Mouse (Mus musculus) ES-Bruce4 (cell line): Measurements from ENCODE around the gene Olfr709-ps1. TPM values are rescaled to one million over a fixed set of nuclear protein-coding genes. Genes with fewer than 3 reads are reported as not detected.
"Not testable (repeated sequence)": the region's sequence is repeated elsewhere in the genome, so short reads cannot be mapped to it uniquely, and the experiment has no call there.

ENCODE experiments used
- H3K27ac ChIP-seq: 2 replicates; pipeline ENCODE4 v1.5.1; 2012; ENCODE audit warnings: low read length, inconsistent platforms; ENCODE audit not compliant: insufficient read depth
- H3K27me3 ChIP-seq: 2 replicates; pipeline ENCODE4 v1.6.1; 2012; ENCODE audit warnings: mild to moderate bottlenecking, low read length, inconsistent platforms; ENCODE audit not compliant: control insufficient read depth, poor library complexity, insufficient read depth, severe bottlenecking
- H3K36me3 ChIP-seq: 2 replicates; pipeline ENCODE4 v1.6.1; 2012; ENCODE audit warnings: inconsistent platforms, mild to moderate bottlenecking, low read length, moderate library complexity; ENCODE audit not compliant: control insufficient read depth, poor library complexity, insufficient read depth, severe bottlenecking
- H3K4me1 ChIP-seq: one replicate; pipeline ENCODE4 v1.8.1; 2011; ENCODE audit warnings: low read length; ENCODE audit not compliant: control insufficient read depth, insufficient read depth
- H3K4me3 ChIP-seq: 2 replicates; pipeline ENCODE4 v1.5.1; 2011; ENCODE audit warnings: low read depth, mild to moderate bottlenecking, low read length
- H3K9ac ChIP-seq: 2 replicates; pipeline ENCODE4 v1.6.1; 2012; ENCODE audit warnings: low read depth, mild to moderate bottlenecking, inconsistent platforms; ENCODE audit not compliant: poor library complexity, severe bottlenecking
- H3K9me3 ChIP-seq: replicated peaks from 2 replicates; pipeline ENCODE4 v1.6.1; 2012; ENCODE audit warnings: mild to moderate bottlenecking, low read length, inconsistent platforms; ENCODE audit not compliant: control insufficient read depth, poor library complexity, insufficient read depth, severe bottlenecking
- CTCF ChIP-seq: IDR thresholded peaks from one replicate; pipeline ENCODE4 v1.8.1; 2011; ENCODE audit warnings: low read depth, low read length
- EP300 ChIP-seq: IDR thresholded peaks from 2 replicates; pipeline ENCODE4 v1.6.1; 2011; ENCODE audit warnings: low read depth, low read length; ENCODE audit not compliant: insufficient read depth
- POLR2A ChIP-seq: IDR thresholded peaks from one replicate; pipeline ENCODE4 v1.8.1; 2011; ENCODE audit warnings: low read length; ENCODE audit not compliant: insufficient read depth
- polyA plus RNA-seq: library from polyadenylated mRNA; stranded (reverse); fragments of >200 nt; gene quantifications from 2 replicates; pipeline ENCODE4 v1.2.4, GENCODE M21; 2011; ENCODE audit warnings: low read depth; ENCODE audit not compliant: missing spikeins, insufficient read depth, insufficient read length

The Olfr709-ps1 gene
- polyA plus RNA-seq, 1 experiment = not detected

DNA sequence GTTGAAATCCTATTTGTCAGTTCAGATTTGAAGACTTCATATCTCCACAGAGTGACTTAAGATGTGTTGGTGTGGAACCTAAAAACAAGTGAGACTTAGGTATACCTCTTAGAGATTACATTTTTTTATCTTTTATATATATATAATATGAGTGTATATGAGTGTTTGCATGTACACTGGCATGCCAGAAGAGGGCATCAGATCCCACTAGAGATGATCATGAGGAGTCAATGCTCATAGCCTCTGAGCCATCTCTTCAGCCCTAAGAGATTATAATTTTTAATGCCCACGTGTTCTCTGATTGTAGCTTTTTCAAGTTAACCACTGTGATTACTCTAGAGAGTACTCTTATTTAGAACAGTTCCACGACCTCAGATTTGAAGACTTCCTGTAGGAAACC, 24.3 kb downstream of the Olfr709-ps1 start, which contains the start of gene Olfr1532-ps1:
Gene Olfr1532-ps1, plus strand, starts transcription at position 326 of the 400 bp plus-strand sequence.
- H3K4me1 ChIP-seq = no peaks in the 10 kb centered on the region
- H3K27ac ChIP-seq = no peak within 1 kb of the TSS
- H3K9ac ChIP-seq = no peak within 1 kb of the TSS
- H3K9me3 ChIP-seq = no peaks in the 10 kb centered on the region
- no peaks in the 10 kb centered on the region for H3K27me3 ChIP-seq
- H3K36me3 ChIP-seq = no peaks in the 10 kb centered on the region
- TF ChIP-seq CTCF (no peak), EP300 (no peak), POLR2A (no peak)
- no peak within 1 kb of the TSS for H3K4me3 ChIP-seq

GRCm38 (mm10) chr7:106901141-106901540, 30.9 kb downstream of the Olfr709-ps1 start, which contains the start of gene Olfr707:
Olfr707 (minus strand) TSS chr7:106901241.
- H3K27ac ChIP-seq, H3K36me3 ChIP-seq, H3K27me3 ChIP-seq, H3K4me3 ChIP-seq, H3K9me3 ChIP-seq, H3K4me1 ChIP-seq, H3K9ac ChIP-seq: not testable (repeated sequence)

GRCm38 (mm10) chr7:106888062-106888461, 44.0 kb downstream of the Olfr709-ps1 start, which contains the start of gene Olfr706:
Olfr706 (minus strand) TSS chr7:106888162.
- Histone ChIP-seq H3K36me3 (no peaks in the 10 kb centered on the region), H3K27me3 (no peaks in the 10 kb centered on the region), H3K9me3 (no peaks in the 10 kb centered on the region), H3K9ac (no peak within 1 kb of the TSS), H3K4me3 (no peak within 1 kb of the TSS), H3K4me1 (no peaks in the 10 kb centered on the region), H3K27ac (no peak within 1 kb of the TSS)
- TF ChIP-seq POLR2A (no peak), CTCF (no peak), EP300 (no peak)

DNA sequence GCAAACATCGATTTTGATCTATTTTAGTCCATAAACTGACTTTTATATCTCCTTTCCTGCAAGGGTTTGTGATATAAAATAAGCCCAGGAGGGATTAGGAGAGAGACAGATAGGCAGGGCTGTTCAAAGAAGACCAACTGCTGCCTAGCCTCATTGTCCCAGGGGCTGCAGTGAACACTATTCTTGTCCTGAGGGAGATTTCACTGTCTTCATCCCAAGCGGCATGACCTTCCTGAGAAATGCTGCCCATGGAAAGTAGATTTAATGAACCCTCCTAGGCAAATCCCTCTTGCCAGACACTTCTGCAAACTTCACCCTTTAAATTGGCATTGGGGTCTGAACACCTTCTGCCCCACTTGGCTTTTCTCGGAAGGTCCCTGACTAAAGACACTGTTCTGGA, 55.2 kb downstream of the Olfr709-ps1 start, which contains the start of gene Olfr705:
Gene Olfr705, minus strand, starts transcription at position 101 of the 400 bp plus-strand sequence.
- Histone ChIP-seq H3K4me1 (no peaks in the 10 kb centered on the region), H3K27me3 (no peaks in the 10 kb centered on the region), H3K4me3 (no peak within 1 kb of the TSS), H3K27ac (no peak within 1 kb of the TSS), H3K9me3 (no peaks in the 10 kb centered on the region), H3K9ac (no peak within 1 kb of the TSS), H3K36me3 (no peaks in the 10 kb centered on the region)
- TF ChIP-seq CTCF (no peak), EP300 (no peak), POLR2A (no peak)

Other genes with a start within 250 kb of the Olfr709-ps1 start
- gene Olfr694, start 240.4 kb downstream of the Olfr709-ps1 start, polyA plus RNA-seq = not detected in 2 replicates
- not detected in 2 replicates for gene Olfr695, start 215.8 kb downstream of the Olfr709-ps1 start, polyA plus RNA-seq
- not detected in 2 replicates for gene Olfr697, start 189.8 kb downstream of the Olfr709-ps1 start, polyA plus RNA-seq
- not detected in 2 replicates for gene Olfr698, start 176.8 kb downstream of the Olfr709-ps1 start, polyA plus RNA-seq
- gene Olfr699, start 139.0 kb downstream of the Olfr709-ps1 start, polyA plus RNA-seq = not detected in 2 replicates
- not detected in 2 replicates for gene Olfr700, start 123.4 kb downstream of the Olfr709-ps1 start, polyA plus RNA-seq
- gene Olfr701, start 118.1 kb downstream of the Olfr709-ps1 start, polyA plus RNA-seq = not detected in 2 replicates
- gene Olfr702, start 98.3 kb downstream of the Olfr709-ps1 start, polyA plus RNA-seq = not detected in 2 replicates
- not detected in 2 replicates for gene Olfr703, start 88.9 kb downstream of the Olfr709-ps1 start, polyA plus RNA-seq
- gene Olfr704, start 69.0 kb downstream of the Olfr709-ps1 start, polyA plus RNA-seq = not detected in 2 replicates
- not detected in 2 replicates for gene Olfr705, start 55.3 kb downstream of the Olfr709-ps1 start, polyA plus RNA-seq
- not detected in 2 replicates for gene Olfr706, start 44.1 kb downstream of the Olfr709-ps1 start, polyA plus RNA-seq
- not detected in 2 replicates for gene Olfr707, start 31.0 kb downstream of the Olfr709-ps1 start, polyA plus RNA-seq
- gene Olfr1532-ps1, start 24.2 kb downstream of the Olfr709-ps1 start, polyA plus RNA-seq = not detected in 2 replicates
- gene Olfr710, start 16.1 kb upstream of the Olfr709-ps1 start, polyA plus RNA-seq = not detected in 2 replicates
- not detected in 2 replicates for gene Olfr6, start 31.7 kb upstream of the Olfr709-ps1 start, polyA plus RNA-seq
- not detected in 2 replicates for gene Olfr711, start 43.2 kb upstream of the Olfr709-ps1 start, polyA plus RNA-seq
- 0.11 TPM in 1 of 2 replicates, not detected in the other for gene Olfr2, start 73.9 kb upstream of the Olfr709-ps1 start, polyA plus RNA-seq
- gene Olfr713, start 99.0 kb upstream of the Olfr709-ps1 start, polyA plus RNA-seq = 0.09 TPM in 1 of 2 replicates, not detected in the other
- gene Olfr714, start 138.8 kb upstream of the Olfr709-ps1 start, polyA plus RNA-seq = not detected in 2 replicates
- gene Olfr17, start 161.0 kb upstream of the Olfr709-ps1 start, polyA plus RNA-seq = not detected in 2 replicates
- not detected in 2 replicates for gene Olfr715b, start 178.2 kb upstream of the Olfr709-ps1 start, polyA plus RNA-seq
- not detected in 2 replicates for gene Olfr715, start 198.9 kb upstream of the Olfr709-ps1 start, polyA plus RNA-seq
- gene Olfr716, start 206.1 kb upstream of the Olfr709-ps1 start, polyA plus RNA-seq = not detected in 2 replicates
- gene Nlrp14, start 234.8 kb upstream of the Olfr709-ps1 start, polyA plus RNA-seq = 0.42 TPM in 1 of 2 replicates, not detected in the other